Mouse (Mus musculus) forebrain, embryonic 15.5 days (tissue): ENCODE data around the gene Tada2a. TPM values are rescaled to one million over a fixed set of nuclear protein-coding genes. Genes with fewer than 3 reads are reported as not detected.

Experiments used
- ATAC-seq: fragments of 200-750 bp; cut with Nextera tagmentation; replicated peaks from 2 replicates; pipeline ENCODE4 v1.8.0; 2017; ENCODE audit warnings: mild to moderate bottlenecking, moderate TSS enrichment, moderate library complexity
- H3K27ac ChIP-seq: fragments of 300-500 bp; sonication (generic); replicated peaks from 2 replicates; pipeline ENCODE4 v1.5.1; 2015; ENCODE audit warnings: mild to moderate bottlenecking, inconsistent platforms
- H3K27me3 ChIP-seq: fragments of 300-500 bp; sonication (generic); 2 replicates; pipeline ENCODE4 v1.6.1; 2015; ENCODE audit warnings: inconsistent platforms
- H3K36me3 ChIP-seq: fragments of 300-500 bp; sonication (generic); 2 replicates; pipeline ENCODE4 v1.6.1; 2015; ENCODE audit warnings: mild to moderate bottlenecking, inconsistent platforms
- H3K4me1 ChIP-seq: fragments of 300-500 bp; sonication (generic); 2 replicates; pipeline ENCODE4 v1.6.1; 2015; ENCODE audit warnings: inconsistent platforms
- H3K4me2 ChIP-seq: fragments of 300-500 bp; sonication (generic); replicated peaks from 2 replicates; pipeline ENCODE4 v1.6.1; 2015; ENCODE audit warnings: mild to moderate bottlenecking, inconsistent platforms
- H3K4me3 ChIP-seq: fragments of 300-500 bp; sonication (generic); 2 replicates; pipeline ENCODE4 v1.5.1; 2015; ENCODE audit warnings: mild to moderate bottlenecking, inconsistent platforms
- H3K9ac ChIP-seq: fragments of 300-500 bp; sonication (generic); replicated peaks from 2 replicates; pipeline ENCODE4 v1.6.1; 2015; ENCODE audit warnings: mild to moderate bottlenecking, inconsistent platforms
- H3K9me3 ChIP-seq: fragments of 300-500 bp; sonication (generic); 2 replicates; pipeline ENCODE4 v1.6.1; 2016; ENCODE audit warnings: inconsistent platforms
- WGBS: fragments of 180-500 bp; shearing (Covaris S2); methylation state at CpG from one replicate; pipeline ENCODE4 v1.1.7; 2015; ENCODE audit warnings: mixed read lengths; 5-methylcytosine and 5-hydroxymethylcytosine counted together
- polyA plus RNA-seq: library from polyadenylated mRNA; unstranded; fragments of >200 nt; fragmentation: Nextera tagmentation; extraction: Ambion mirVana; gene quantifications from 2 replicates; pipeline ENCODE4 v1.2.1, GENCODE M21; 2015

The Tada2a gene
- polyA plus RNA-seq = 37.5 and 38.4 TPM in 2 replicates

DNA sequence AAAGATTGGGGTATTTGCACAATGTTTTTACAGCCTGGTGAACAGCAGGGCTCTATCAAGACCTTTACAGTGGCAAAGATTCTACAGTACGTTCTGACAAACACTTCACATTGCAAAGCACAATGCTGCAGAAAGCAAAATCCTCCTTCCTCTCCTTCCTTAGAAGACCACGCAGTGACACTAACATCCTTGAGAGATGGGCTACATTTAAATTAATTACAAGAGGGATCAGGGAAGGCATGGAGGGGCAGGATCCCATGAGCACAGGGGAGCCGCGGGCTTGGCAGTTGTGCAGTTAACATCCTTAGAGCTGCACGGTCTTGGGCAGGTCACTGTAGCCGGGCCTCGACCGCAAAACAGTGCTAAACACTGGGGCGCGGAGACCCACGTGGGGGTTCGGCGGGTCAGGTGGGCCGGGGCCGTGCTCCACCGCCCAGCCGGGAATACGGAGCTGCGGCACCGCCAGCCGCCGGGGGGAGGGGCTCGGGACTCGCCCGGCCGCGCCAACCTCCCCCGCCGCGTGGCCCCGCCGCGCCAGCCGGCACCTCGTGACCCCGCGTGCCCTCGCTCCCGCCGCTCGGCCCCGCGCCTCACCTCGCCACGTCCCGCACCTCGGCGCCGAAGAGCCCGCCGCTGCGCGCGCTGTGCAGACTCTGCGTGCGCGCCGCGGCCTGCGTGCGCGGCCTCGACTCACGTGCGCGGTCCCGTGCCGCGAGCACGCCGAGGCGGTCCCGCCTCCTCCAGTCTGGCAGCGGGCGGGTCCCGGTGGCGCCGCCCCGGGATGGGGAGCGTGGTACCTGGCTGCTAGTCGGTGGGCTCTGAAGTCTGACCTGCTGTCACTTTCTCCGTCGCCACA, at the start of gene Tada2a, which contains the start of gene Acaca:
Tada2a (minus strand) TSS at position 658 of the 856 bp plus-strand sequence.
Acaca (plus strand) TSS at position 730 of the 856 bp plus-strand sequence.
- H3K4me2 ChIP-seq = peak within 1 kb of the TSS; percentile 52
- peak; percentile 94 for ATAC-seq
- H3K4me3 ChIP-seq = peak within 1 kb of the TSS; percentile 86
- no peaks in the 10 kb centered on the region for H3K9me3 ChIP-seq
- H3K27ac ChIP-seq = peak within 1 kb of the TSS; percentile 60
- WGBS = under 1% methylated on average over 68 of the region's 83 CpGs
- no peaks in the 10 kb centered on the region for H3K27me3 ChIP-seq
- peaks cover 17% of the 10 kb centered on the region for H3K36me3 ChIP-seq
- peak within 1 kb of the TSS; percentile 86 for H3K9ac ChIP-seq
- H3K4me1 ChIP-seq = peaks cover 26% of the 10 kb centered on the region; the same call in 1 of the 2 replicates

DNA sequence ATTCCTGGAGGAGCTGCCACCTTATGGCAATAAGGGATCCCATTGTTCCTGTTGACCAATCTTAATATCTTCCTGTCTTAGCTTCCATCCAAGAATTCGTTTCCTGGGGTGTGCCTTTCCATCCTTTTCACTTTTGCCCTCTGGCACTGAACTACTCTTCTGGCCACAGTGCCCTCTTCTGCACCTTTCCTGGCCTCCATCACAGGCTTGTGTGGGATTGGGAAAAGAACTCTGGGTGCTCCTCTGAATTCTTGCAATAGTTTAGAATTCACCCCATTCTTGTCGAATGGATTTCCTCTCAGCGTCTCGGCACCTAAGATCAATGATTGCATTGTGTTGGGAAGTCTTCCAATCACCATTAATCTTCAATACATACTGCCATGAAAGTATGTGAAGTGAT, 49.2 kb upstream of the Tada2a start:
- Histone ChIP-seq H3K4me2 (peak overlapping the region; percentile 79), H3K4me3 (peak overlapping the region; percentile 94; the same call in 1 of the 2 replicates), H3K27ac (no peak overlapping the region), H3K36me3 (no peaks in the 10 kb centered on the region), H3K4me1 (peaks cover 17% of the 10 kb centered on the region), H3K9me3 (no peaks in the 10 kb centered on the region), H3K9ac (no peak overlapping the region), H3K27me3 (no peaks in the 10 kb centered on the region)
- no peak for ATAC-seq
- WGBS = 46% methylated on average over 4 of the region's 4 CpGs

DNA sequence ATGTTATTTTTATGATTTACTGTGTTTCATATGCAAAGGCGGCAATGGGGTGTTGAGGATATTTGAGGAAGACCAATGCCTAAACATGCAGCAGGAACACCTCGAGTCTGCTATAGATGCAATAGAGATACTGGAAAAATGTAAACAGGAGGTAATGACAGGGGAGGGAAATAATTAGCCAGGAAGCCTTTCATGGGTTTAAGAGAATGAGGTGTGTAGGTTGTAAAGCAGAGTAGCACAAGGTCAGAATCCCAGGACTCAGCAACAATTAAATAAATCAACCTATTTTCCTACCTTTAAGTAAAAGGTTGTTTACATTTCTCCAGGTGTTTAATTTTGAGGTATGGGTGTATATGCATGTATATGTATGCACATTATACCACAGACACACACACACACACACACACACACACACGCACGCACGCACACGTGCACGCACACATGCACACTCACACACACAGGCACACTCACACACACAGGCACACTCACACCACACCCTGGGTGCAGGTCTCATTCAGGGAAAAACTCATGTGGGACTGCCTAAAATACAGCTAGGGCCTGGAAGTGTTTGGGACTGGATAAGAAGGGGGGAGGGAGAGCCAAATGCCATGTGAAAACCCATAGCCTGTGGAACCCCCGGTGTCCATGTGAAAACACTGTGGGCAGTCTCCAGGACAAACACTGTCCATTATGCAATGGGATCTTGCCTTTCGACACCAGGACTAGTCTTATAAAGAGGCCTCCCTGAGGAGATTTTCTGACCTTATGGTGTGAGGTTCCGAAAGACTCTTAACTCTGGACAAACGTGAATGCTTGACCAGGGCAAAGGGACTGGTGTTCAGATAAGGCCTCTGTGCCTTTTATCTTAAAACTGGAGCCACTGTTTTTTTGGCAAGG, 43.4 kb upstream of the Tada2a start:
- H3K36me3 ChIP-seq = no peaks in the 10 kb centered on the region
- H3K4me1 ChIP-seq = no peaks in the 10 kb centered on the region
- 62% methylated on average over 11 of the region's 11 CpGs for WGBS
- no peak for ATAC-seq
- H3K4me2 ChIP-seq = no peak overlapping the region
- no peaks in the 10 kb centered on the region for H3K9me3 ChIP-seq
- no peak overlapping the region for H3K27ac ChIP-seq
- no peaks in the 10 kb centered on the region for H3K27me3 ChIP-seq
- H3K9ac ChIP-seq = no peak overlapping the region
- H3K4me3 ChIP-seq = no peak overlapping the region

DNA sequence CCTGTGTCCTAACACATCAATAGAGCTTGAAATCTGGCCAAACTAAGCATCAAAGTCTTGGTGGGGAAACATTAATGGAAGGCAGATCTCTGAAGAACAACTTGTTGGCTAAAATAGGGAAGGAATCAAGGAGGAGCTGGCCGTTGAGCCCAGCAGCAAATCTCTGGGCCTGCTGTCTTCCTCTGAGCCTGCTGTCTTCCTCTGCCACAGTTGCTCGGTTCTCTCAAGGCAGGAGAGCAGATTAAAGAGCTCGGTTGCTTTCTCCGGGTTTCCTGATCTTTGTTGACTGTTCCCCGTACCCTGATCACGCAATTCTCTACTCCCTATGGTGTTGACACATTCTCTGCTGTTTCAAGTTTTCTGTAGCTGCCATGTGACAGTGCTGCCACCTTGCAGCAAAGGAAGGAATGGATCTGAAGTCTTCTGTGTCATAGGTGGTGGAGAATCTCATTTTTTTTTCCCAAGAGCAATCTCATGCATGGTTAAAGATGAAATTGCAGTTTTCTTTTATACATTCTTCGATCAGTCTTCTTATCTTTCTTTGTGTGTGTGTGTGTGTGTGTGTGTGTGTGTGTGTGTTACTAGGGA, 39.4 kb upstream of the Tada2a start:
- Histone ChIP-seq H3K27me3 (no peaks in the 10 kb centered on the region), H3K4me3 (no peak overlapping the region), H3K4me2 (no peak overlapping the region), H3K9me3 (no peaks in the 10 kb centered on the region), H3K27ac (no peak overlapping the region), H3K4me1 (no peaks in the 10 kb centered on the region), H3K9ac (no peak overlapping the region), H3K36me3 (no peaks in the 10 kb centered on the region)
- ATAC-seq = no peak
- WGBS = 24% methylated on average over 7 of the region's 7 CpGs

DNA sequence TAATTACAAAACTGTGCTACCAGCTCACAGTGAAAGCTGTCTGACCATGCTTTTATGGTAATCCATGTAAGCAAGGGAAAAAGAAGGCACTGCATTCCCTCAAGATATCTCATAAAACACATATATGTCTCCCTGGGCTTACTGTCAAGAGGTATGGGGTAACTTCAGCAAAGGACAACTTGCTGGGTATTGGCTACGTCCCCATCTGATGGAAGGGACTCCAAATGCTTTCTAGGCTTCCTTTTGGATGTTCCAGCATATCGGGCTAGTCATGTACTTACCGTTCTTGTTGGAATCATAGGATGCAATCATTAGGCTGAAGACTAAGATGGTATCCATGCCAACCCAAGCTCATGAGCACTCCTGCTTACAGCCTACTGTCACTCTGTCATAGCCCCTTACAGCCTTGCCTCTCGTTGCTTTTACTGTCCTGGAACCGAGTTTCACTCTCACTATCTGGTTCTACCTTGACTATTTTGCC, 37.7 kb upstream of the Tada2a start, which contains the start of gene Gm11437:
Gm11437 (minus strand) TSS at position 431 of the 481 bp plus-strand sequence.
- no peak for ATAC-seq
- Histone ChIP-seq H3K4me2 (no peak within 1 kb of the TSS), H3K9me3 (no peaks in the 10 kb centered on the region), H3K9ac (no peak within 1 kb of the TSS), H3K27me3 (no peaks in the 10 kb centered on the region), H3K27ac (no peak within 1 kb of the TSS), H3K4me1 (no peaks in the 10 kb centered on the region), H3K4me3 (no peak within 1 kb of the TSS), H3K36me3 (no peaks in the 10 kb centered on the region)
- 89% methylated on average over 5 of the region's 5 CpGs for WGBS

DNA sequence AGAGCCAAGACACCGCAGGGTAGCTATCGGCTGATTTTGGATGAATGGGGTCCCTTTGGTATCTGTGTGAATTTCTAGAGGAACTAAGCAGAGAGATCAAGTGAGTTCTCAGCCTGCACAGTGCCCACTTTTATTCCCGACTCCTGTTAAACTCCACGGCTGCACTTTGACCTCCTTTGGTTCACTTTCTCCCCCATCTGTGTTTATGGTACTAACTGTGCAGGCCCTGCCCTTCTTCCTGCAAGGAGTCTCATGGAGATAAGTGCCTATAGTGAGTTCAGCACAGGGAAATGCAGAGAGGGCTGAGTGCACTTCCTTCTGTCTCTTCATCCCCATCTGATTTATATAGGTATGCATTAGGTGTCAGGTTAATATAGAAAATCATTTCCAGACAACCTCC, 35.2 kb upstream of the Tada2a start:
- H3K4me1 ChIP-seq = no peaks in the 10 kb centered on the region
- H3K4me3 ChIP-seq = no peak overlapping the region
- 75% methylated on average over 4 of the region's 4 CpGs for WGBS
- H3K9me3 ChIP-seq = no peaks in the 10 kb centered on the region
- H3K36me3 ChIP-seq = no peaks in the 10 kb centered on the region
- H3K27ac ChIP-seq = no peak overlapping the region
- no peak overlapping the region for H3K9ac ChIP-seq
- no peak for ATAC-seq
- no peaks in the 10 kb centered on the region for H3K27me3 ChIP-seq
- H3K4me2 ChIP-seq = no peak overlapping the region

DNA sequence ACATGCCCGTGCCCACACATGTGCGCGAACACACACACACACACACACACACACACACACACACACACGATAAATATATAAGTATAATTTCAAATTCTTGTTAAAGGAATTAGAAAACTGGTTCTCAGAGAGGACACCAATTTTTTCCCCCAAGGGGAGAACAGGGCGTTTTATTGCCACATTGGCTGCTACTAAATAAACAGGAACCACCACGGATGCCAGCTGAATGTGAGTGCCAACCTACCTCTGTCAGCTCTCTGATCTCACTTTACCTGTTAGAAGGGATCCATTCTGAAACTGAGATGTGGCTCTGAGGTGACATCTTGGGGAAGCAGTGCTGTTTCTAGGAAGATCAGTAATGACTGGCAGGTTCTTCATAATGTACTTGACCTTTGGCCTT, 34.7 kb upstream of the Tada2a start:
- ATAC-seq = no peak
- Histone ChIP-seq H3K9ac (no peak overlapping the region), H3K4me3 (no peak overlapping the region), H3K27me3 (no peaks in the 10 kb centered on the region), H3K9me3 (no peaks in the 10 kb centered on the region), H3K27ac (no peak overlapping the region), H3K4me1 (no peaks in the 10 kb centered on the region), H3K36me3 (no peaks in the 10 kb centered on the region), H3K4me2 (no peak overlapping the region)
- 93% methylated on average over 6 of the region's 6 CpGs for WGBS

DNA sequence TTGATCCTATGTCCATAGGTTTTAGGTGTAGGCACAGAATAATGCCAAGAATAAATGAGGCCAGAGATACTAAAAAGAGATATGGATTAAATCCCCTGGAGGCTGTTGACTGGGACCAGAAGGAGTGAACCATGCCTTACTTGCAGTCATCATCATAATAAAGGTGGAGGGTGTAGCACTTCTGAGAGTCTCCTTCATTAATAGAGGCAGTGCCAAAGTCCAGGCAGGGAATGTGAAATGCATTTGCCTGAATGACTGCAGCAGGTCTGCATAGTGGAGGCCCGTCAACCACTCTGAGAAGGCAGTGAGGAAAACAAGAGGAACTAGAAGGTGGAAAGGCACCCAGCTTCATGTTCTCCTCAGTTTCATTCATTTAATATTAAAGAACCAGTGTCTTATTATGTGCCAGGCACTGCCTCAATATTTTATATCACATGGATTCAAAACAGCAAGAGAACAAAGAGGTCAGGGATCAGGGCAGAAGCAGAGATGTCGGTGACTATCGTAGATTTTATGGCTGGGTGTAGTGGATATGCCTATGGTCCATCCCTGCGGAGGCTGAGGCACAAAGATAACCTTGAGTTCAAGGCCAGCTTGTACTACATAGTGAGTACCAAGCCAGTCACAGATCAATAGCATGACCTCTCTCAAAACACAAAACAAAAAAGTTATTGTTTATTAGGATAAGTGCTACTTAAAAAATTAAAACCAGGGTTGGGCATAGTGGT, 27.3 kb upstream of the Tada2a start:
- no peak for ATAC-seq

DNA sequence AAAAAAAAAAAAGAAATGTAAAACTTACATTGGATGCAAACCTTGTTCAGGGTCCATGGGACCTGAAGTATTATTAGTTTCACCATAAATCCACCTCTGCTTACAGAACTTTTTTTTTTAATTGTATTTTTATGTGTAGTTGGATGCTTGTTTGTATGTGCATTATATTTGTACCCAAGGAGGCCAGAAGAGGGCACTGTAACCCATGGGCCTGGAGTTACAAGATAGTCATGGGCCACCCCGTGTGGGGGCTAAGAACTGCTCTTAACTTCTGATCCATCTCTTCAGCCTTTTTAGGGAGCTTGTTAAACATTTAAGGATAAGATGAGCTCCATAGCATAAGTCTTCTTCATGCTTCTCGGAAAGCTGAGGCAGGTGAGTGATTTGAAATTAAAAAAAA, 21.5 kb upstream of the Tada2a start:
- Histone ChIP-seq H3K9me3 (no peaks in the 10 kb centered on the region), H3K4me2 (no peak overlapping the region), H3K27me3 (no peaks in the 10 kb centered on the region), H3K36me3 (no peaks in the 10 kb centered on the region), H3K4me3 (no peak overlapping the region), H3K9ac (no peak overlapping the region), H3K27ac (no peak overlapping the region), H3K4me1 (no peaks in the 10 kb centered on the region)
- no peak for ATAC-seq
- 61% methylated on average over 2 of the region's 2 CpGs for WGBS

More for the DNA sequence above, 27.3 kb upstream of the Tada2a start:
- Histone ChIP-seq H3K4me2 (no peak overlapping the region), H3K9me3 (no peaks in the 10 kb centered on the region), H3K36me3 (no peaks in the 10 kb centered on the region), H3K9ac (no peak overlapping the region), H3K4me1 (no peaks in the 10 kb centered on the region), H3K4me3 (no peak overlapping the region), H3K27ac (no peak overlapping the region), H3K27me3 (no peaks in the 10 kb centered on the region)
- 97% methylated on average over 4 of the region's 4 CpGs for WGBS

DNA sequence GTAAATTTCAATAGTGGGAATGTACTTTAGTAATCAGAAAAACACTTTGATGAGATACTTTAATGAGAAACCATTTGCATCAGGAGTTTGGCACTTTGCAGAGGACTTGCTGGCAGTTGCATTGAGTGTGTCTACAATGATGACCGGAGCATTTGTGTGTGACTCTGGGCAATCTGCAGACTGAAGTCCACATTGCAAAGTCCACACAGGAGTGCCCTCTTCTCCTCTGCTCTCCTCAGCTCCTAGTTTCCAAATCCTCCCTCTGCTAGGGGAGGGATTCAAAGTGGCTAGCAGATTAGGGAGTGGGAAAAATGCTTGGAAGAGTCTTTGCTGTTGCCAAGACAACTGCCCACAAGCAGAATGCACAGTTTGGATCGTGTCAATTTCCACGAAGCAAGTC, 16.7 kb upstream of the Tada2a start:
- no peaks in the 10 kb centered on the region for H3K9me3 ChIP-seq
- H3K36me3 ChIP-seq = no peaks in the 10 kb centered on the region
- no peak overlapping the region for H3K27ac ChIP-seq
- no peak overlapping the region for H3K9ac ChIP-seq
- H3K27me3 ChIP-seq = no peaks in the 10 kb centered on the region
- no peaks in the 10 kb centered on the region for H3K4me1 ChIP-seq
- H3K4me2 ChIP-seq = no peak overlapping the region
- no peak overlapping the region for H3K4me3 ChIP-seq
- ATAC-seq = no peak
- 36% methylated on average over 3 of the region's 3 CpGs for WGBS

DNA sequence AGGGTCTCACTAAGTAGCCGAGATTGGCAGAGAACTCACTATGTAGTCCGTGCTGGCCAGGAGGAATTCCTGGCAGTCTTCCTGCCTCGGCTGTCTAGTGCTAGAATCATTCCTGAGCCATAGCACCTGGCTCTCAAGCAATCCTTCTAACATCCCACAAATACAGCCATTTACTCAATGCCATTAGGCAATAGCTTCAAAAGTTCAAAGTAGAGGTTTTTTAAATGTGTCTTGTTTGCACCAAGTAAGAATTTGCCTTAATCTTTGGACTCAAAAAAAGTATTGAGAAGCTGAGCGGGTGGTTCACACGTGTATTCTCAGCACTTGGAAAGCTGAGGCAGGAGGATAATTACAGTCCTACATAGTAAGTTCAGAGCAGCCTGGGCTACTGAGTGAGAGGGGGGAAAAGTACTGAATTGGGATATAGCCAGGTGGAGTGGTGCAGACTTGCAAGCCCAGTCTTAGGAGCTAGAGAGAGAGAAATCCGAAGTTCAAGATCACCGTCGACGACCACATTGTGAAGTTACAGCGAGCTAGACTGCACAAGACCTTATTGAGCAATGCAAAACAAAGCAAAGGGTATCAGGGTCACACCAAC, 15.9 kb upstream of the Tada2a start:
- H3K27me3 ChIP-seq = no peaks in the 10 kb centered on the region
- 58% methylated on average over 10 of the region's 10 CpGs for WGBS

More for the DNA sequence above, 15.9 kb upstream of the Tada2a start:
- Histone ChIP-seq H3K27ac (no peak overlapping the region), H3K9me3 (no peaks in the 10 kb centered on the region), H3K4me1 (no peaks in the 10 kb centered on the region), H3K36me3 (no peaks in the 10 kb centered on the region), H3K4me2 (no peak overlapping the region), H3K9ac (no peak overlapping the region), H3K4me3 (no peak overlapping the region)
- ATAC-seq = no peak
